Mouse (Mus musculus): ENCODE results near the gene Arhgap1. TPM values are rescaled to one million over a fixed set of nuclear protein-coding genes. Genes with fewer than 3 reads are reported as not detected.

The Arhgap1 gene
- total RNA-seq, 2 experiments from 2014 or later: 5.0 to 8.2 TPM

DNA sequence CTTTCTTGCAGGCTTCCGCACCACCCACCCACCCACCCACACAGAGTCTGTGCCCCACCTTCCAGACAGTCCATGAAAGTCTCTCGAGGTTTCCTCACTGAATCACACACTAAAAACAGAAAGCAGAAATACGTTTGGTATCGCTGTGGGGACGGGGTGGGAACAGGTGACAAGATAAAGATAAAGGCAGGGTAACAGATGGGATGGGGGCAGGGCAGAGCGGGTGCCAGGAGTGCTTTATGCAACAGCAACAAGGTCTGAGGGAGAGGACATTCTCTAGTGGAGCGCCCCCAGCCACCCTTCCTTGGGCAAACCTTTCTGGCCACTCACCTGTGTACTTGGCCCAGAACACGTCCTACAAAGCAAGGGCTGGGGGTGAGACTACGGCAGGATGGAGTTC is 14.8 kb upstream of the Arhgap1 start:
- intact Hi-C loops (cut with DNase I): no loop called here

DNA sequence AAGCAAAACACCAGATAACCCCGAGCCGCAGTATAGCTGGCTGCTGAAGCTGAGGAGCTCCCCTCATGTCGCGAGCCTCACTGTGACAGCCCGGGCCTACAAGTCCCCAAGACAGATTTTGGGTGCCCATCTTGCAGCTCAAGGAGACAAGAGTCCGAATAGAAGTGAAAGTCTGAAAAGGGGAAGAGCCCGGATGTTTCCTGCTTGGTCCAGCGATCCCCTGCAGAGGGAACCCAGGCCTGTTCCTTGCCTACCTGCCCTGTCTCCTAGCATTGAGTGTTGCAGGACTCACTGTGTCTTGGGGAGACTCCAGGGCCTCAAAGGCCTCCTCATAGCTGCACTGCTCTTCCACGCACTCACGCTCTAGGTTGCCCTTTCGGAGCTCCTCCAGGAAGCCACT is 14.2 kb upstream of the Arhgap1 start:
- TF ChIP-seq CTCF (IDR thresholded peaks at IDR 0.05): no peak
- Histone ChIP-seq H3K27ac (no peak overlapping the region), H3K4me3 (no peak overlapping the region)
- no peak for DNase-seq
- intact Hi-C loops (cut with DNase I): no loop called here

More for the DNA sequence above, 14.8 kb upstream of the Arhgap1 start:
- DNase-seq: no peak
- TF ChIP-seq CTCF (IDR thresholded peaks at IDR 0.05): no peak
- Histone ChIP-seq H3K4me3 (no peak overlapping the region), H3K27ac (no peak overlapping the region)

DNA sequence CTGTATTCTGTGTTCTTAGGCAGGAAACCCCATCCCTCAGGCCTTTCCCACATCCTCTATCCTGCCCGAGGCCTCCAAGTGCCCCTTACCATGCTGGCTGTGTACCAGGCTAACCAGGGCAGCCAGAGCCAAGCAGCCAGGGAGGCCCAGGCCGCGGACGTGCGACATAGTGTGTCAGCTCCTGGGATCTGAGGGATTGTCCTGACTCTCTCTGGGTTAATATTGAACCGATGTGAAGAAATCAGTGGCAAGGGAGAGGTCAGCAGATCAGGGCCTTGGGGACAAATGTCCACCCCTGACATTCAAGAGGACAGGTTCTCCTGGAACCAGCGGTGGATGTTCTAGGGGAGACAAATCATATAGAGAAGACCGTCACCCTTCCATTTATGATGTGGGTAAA is 13.4 kb upstream of the Arhgap1 start, which contains the start of gene F2:
Gene F2, minus strand, starts transcription at position 186 of the 400 bp plus-strand sequence.
- H3K27ac ChIP-seq: no peak within 1 kb of the TSS
- no peak for DNase-seq
- intact Hi-C loops (cut with DNase I): no loop called here
- TF ChIP-seq CTCF (IDR thresholded peaks at IDR 0.05): no peak
- no peak within 1 kb of the TSS for H3K4me3 ChIP-seq

DNA sequence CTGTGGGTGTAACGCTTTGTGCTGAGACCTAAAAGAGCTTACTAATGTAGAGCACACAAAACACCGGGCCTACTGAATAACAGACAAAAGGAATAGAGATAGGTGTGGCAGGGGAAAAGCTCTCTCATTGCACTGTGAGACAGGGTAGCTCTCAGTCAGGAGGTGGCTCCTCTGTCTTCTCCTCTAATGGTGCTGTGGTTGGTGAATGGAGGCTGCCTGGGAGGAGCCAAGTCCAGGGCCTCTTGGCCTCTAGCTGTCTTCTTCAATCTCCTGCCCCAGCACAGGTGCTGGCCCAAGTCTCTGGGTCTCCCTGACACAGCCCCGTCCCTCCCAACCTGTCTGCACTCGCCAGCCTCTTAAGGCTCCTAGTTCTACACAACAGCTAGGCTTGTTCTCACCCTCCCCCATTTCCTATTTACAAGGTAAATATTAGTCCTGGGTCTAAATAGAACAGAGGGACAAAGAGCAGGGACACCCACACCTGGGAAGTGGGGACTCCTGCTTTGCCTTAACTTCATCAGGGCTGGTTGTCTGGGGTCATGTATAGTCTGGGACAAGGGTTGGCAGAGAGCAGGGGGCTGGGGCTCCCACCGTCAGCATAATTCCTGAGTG is 12.8 kb upstream of the Arhgap1 start:
- TF ChIP-seq CTCF (IDR thresholded peaks at IDR 0.05): no peak
- DNase-seq: no peak
- intact Hi-C loops (cut with DNase I): no loop called here
- no peak overlapping the region for H3K27ac ChIP-seq
- no peak overlapping the region for H3K4me3 ChIP-seq

DNA sequence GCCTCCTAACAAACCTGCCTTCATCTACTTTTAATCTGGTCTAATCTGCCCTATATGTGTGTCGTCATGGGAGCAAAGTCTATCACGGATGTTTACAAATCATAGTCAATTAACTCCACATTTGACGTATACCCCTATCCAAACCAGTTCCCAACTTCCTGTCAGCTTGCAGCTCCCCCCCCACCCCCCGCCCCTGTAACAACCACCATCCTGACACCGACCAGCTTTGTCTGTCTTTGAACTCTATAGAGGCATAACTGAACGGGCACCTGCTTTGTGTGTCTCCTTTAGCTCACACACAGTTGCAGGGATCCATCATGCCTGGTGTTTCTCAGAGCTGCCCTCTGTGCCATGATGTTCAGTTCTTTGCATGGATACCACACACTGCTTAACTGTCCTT is 10.7 kb upstream of the Arhgap1 start:
- no peak for TF ChIP-seq CTCF (IDR thresholded peaks at IDR 0.05)
- H3K4me3 ChIP-seq: no peak overlapping the region
- intact Hi-C loops (cut with DNase I): no loop called here
- no peak for DNase-seq
- no peak overlapping the region for H3K27ac ChIP-seq

DNA sequence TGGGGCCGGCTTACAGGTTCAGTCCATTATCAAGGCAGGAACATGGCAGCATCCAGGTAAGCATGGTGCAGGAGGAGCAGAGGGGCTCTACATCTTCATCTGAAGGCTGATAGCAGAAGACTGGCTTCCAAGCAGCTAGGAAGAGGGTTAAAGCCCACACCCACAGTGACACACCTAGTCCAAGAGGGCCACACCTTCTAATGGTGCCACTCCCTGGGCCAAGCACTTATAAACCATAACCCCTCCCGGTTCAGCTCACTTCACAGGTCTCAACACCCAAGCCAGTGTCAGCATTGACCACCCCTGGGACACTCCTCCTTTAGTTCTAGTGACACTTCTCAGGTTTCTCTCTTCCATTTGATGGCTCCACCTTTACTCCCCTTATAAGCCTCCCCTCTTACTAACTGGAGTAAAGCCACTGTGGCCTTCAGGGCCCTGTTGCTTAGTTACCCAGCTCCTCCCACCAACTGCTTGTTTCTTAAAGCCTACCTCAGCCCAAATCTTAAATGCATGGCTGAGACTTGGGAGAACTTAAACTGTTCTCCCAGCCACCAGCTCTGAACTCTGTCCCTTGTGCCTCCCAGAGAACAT is 6.7 kb upstream of the Arhgap1 start:
- TF ChIP-seq CTCF (IDR thresholded peaks at IDR 0.05): no peak
- H3K4me3 ChIP-seq: no peak overlapping the region
- intact Hi-C loops (cut with DNase I): no loop called here
- no peak for DNase-seq
- no peak overlapping the region for H3K27ac ChIP-seq

DNA sequence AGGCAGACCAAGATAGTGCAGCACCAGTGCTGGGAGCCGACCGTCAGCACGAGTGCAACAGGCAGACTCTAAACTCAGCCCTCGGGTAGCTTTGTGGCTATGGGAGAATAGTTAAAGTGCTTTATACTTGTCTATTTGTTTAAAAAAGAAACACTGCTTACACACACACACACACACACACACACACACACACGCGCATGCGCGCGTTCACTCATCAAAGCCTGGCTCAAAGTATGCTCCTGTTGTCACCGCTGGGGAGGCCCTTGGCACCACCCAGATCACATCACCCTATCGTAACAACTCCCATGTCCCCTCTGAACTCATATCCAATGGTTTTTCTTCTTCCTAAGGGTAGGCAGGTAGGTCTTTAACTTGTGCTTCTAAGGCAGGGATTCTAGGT is 5.6 kb upstream of the Arhgap1 start:
- DNase-seq: no peak
- intact Hi-C loops (cut with DNase I): no loop called here
- Histone ChIP-seq H3K27ac (no peak overlapping the region), H3K4me3 (no peak overlapping the region)
- no peak for TF ChIP-seq CTCF (IDR thresholded peaks at IDR 0.05)

DNA sequence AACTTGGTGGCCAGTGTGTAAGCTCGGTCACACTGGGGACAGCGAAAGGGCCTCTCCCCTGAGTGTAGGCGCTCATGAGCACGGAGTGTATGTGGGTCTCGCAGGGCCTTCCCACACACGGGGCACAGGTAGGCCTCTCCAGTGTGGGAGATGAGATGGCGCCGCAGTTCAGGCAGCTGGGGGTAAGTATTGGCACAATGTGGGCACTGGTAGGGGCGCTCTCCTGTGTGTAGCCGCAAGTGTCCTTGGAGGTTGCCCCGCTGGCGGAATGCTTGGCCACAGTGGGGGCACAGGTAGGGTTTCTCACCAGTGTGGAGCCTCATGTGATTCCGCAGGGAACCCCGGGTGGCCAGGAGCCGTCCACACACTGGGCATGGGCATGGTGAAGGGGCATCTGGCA is 4.3 kb upstream of the Arhgap1 start:
- Histone ChIP-seq H3K27ac (no peak overlapping the region), H3K4me3 (no peak overlapping the region)
- DNase-seq: no peak
- intact Hi-C loops (cut with DNase I): no loop called here
- no peak for TF ChIP-seq CTCF (IDR thresholded peaks at IDR 0.05)

DNA sequence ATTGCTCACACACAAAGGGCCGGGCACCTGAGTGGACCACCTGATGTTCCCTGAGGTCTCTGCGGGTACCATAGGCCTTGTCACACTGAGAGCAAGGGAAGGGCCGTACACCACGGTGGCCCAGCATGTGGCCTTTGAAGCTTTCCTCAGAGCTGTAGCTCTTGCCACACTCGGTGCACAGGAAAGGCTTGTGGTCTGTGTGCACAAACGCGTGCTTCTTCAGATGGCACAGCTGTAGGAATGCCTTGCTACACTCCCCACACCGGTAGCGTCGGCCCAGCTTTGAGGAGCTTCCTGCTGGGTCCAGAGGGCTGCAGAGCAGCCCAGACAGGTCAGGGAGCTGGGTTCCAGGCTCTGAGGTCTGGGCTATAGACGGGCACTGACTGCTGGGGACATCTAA is 3.8 kb upstream of the Arhgap1 start:
- intact Hi-C loops (cut with DNase I): no loop called here
- no peak for TF ChIP-seq CTCF (IDR thresholded peaks at IDR 0.05)
- Histone ChIP-seq H3K27ac (no peak overlapping the region), H3K4me3 (no peak overlapping the region)
- no peak for DNase-seq

DNA sequence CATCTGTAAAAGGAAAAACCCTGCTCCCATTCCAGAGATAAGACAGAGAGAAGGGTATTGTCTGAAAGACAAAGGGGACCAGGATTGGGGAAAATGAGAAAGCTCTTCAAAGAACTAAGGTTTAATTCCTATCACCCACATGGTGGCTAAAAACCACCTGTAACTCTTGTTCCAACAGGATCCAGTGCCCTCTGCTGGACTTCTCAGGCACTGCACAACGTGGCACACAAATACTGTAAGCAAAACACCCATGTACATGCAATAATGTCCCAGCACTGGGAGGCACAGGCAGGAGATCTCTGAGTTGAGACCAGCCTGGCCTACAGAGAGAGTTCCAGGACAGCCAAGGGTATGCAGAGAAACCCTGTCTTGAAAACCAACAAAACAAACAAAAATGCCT is 2.9 kb upstream of the Arhgap1 start:
- DNase-seq: peak; percentile 54
- intact Hi-C loops (cut with DNase I): no loop called here
- Histone ChIP-seq H3K4me3 (no peak overlapping the region), H3K27ac (no peak overlapping the region)
- TF ChIP-seq CTCF (IDR thresholded peaks at IDR 0.05): peak; percentile 77

DNA sequence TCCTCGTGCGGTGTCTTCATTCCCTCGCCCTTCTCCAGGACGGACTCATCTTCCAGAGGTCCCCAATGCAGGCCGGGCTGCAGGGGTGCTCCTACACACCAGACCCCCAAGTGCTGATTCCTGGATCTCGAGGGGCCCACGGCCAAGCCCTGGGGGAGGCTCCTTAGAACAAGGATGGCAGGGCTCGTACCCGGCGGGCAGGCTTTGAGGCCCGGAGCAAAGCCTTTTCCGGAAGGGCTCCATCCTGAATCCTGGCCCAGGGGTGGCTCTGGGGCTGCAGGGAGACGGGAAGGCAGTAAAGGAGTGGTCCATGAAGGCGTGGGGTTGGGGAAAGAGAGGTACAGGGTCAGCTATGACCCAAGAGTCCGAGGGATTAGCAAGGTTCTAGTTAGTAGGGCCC is 508 bp upstream of the Arhgap1 start:
- Histone ChIP-seq H3K27ac (peak overlapping the region; percentile 97), H3K4me3 (peak overlapping the region; percentile 85)
- TF ChIP-seq CTCF (IDR thresholded peaks at IDR 0.05): no peak
- intact Hi-C loops (cut with DNase I): no loop called here
- no peak for DNase-seq

DNA sequence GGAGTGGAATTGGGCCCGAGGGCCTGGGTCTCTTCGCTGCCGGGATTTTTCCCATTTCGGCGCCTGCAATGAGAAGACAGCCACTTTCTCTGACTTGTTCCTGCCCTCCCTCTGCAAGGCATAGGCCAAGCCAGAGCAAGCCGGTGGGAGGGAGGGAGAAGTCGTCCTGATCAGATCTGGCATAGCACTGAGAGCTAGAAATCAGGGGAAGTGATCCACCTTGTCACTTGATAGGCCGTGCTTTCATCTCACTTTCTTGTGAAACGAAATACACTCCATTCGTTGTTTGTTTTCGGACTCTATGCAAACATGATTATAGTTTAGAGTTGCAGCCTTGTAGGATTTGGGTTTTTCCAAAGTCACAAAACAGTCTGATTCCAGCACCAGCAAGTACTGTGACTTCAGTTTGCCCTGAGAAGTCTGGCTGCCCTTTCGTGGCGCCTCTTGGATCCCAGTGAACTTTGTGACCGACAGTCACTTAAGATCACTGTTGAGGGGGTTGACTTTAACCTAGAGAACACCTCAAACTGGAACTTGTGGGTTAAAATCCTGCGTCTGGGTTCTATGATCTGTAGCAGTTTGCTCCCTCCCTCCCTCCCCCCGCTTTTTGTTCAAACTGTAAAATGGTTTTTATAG is 818 bp downstream of the Arhgap1 start:
- peak overlapping the region; percentile 97 for H3K27ac ChIP-seq
- H3K4me3 ChIP-seq: peak overlapping the region; percentile 85
- no peak for TF ChIP-seq CTCF (IDR thresholded peaks at IDR 0.05)
- intact Hi-C loops (cut with DNase I): no loop called here
- DNase-seq: no peak

DNA sequence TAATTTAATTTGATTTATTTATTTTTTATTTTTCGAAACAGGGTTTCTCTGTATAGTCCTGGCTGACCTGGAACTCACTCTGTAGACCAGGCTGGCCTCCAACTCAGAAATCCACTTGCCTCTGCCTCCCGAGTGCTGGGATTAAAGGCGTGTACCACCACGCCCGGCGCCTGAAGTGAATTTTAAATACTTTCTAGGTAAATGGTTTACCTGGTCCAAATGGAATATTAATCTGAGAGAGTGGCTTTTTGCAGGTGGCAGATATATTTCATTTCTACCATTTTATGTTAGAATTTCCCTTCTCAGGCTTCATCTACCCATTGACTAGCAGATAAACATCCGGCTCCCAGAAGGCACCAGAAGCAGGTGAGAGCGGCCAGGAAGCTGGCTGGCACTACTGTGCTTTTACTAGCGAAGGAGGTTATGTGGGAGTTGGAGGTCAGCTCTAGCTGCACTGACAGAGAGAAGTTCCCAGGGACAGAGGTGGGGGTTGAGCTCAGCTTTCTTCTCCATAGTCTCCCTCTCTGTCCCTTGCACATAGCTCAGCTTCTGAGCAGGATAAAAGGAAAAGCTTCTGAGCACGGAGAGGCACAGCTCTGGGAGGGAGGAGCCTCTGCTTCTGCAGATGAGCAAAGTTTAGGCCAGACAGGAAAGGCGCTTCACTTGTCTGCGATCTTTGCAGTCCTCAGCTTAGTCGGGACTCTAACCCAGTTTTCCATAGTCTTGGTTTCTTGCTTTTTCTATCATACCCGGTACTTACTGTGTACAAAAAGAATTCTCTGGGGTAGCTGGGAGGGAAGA is 2.0 kb downstream of the Arhgap1 start:
- H3K4me3 ChIP-seq: no peak overlapping the region

More for the DNA sequence above, 2.0 kb downstream of the Arhgap1 start:
- intact Hi-C loops (cut with DNase I): no loop called here
- TF ChIP-seq CTCF (IDR thresholded peaks at IDR 0.05): no peak
- DNase-seq: no peak
- no peak overlapping the region for H3K27ac ChIP-seq

Measured in gastrocnemius, adult 2 months (tissue).